Mouse (Mus musculus): Measurements from ENCODE around the gene Antxr1.

Gene Antxr1
- long read RNA-seq, experiment 1, result 0 reads
- long read RNA-seq, experiment 2, partial matches to known transcripts, result 0 of 2 reads
- long read RNA-seq, experiment 2, other reads (novel, unspliced or antisense), result 2 of 2 reads

- intact Hi-C loops (cut with DNase I), result loop anchor here (2.0 kb wide), 1 partner anchor 235 kb away; no protein-coding TSS in a partner anchor
Observed at GRCm38 (mm10) chr6:87335091-87335934, at the start of gene Antxr1. Antxr1 (minus strand) TSS chr6:87335821.

DNA sequence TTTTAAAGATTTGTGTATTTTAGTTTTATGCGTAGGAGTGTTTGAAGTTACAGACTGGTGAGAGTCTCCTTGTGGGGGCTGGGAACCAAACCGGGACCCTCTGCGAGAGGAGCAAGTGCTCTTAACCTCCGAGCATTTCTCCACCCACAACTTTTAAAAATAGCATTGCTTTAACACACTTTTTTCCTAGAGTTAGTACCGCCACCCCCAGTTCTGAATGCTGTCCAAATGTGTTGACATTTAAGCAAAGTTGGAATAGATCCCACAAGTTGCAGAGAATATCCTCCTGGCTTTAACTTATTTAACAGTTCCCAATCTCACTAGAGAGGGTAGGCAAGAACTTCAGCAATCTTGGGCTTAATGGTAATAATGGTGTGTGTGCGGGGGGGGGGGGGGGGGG lies 49.1 kb upstream of the Antxr1 start:
- intact Hi-C loops (cut with DNase I), result loop anchor here (5.0 kb wide), 1 partner anchor 282 kb away; the partner anchor contains the start of gene D6Ertd527e

DNA sequence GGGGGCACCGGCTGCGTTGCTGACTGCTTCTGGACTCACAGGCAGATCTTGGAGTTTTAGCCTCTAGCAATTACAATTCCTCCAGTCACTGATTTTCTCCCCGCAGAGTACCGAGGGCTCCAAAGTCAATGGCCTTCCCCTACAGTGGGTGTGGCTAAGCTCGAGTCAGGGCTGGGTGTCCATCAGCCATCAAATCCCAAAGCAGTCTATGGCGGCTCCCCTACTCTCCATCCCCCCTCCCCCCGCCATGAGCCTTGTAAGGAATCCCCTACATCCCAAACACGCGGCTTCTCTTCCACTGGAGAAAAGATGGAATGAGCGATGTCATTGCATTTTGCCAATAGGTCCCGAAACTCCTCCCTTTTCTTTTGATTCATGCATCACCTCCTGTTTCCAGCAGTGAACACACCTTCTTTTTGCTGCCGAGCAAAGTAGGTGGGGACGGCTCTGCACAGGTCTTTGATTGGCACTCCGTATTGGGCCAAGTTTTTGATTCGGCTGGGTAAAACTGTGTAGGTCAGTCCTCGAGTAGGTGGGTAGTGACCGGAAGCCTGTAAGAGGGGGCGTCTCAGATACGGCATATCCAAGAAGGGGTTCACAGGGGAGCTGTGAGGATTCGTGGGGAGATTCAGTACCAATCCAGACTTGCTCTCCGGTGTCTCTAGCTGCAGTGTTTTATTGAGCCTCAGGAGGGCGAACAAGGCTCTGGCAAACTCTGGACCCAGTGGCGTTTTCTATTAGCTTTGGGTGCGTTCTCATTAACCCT lies 48.5 kb upstream of the Antxr1 start:
- intact Hi-C loops (cut with DNase I), result no loop called here

DNA sequence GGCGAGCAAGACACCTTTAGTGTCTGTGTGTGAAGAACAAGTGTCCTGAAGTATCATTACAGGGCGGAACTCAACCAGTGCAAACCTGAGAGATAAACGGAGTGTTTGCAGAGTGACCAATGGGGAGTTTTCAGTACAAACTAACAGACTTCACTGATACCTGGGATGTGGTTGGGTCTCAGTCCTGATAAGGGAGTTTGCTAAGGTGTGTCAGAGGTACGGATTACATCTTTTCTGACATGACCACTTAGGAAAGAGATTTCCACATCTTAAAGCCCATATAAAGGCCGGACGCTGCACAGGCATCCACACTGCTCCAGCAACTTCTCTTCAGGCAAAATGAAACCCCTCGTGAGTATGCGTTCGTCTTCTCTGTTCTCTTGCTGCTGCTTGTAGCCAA lies 37.4 kb upstream of the Antxr1 start, which contains the start of gene Gkn2:
TSS of gene Gkn2 (plus strand) at position 301 of the 400 bp plus-strand sequence.
- intact Hi-C loops (cut with DNase I), result no loop called here

DNA sequence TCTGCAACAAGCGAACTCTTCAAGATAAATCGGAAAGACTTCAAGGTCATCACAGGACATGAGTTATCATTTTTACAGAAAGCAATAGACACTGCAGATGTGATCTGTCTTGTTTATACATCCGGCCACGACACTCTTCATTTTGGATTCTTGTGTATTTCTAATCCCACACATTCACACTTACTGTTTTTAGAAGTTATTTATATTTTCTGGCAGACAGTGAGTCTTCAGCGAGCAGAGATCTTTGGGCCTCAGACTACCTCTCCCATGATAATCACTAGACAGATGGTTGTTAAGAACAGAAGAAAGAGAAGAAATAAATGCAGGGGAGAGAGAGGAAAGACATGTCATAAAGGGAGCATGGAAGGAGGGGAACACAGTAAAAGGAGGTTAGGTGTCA lies 33.6 kb upstream of the Antxr1 start:
- intact Hi-C loops (cut with DNase I), result no loop called here

DNA sequence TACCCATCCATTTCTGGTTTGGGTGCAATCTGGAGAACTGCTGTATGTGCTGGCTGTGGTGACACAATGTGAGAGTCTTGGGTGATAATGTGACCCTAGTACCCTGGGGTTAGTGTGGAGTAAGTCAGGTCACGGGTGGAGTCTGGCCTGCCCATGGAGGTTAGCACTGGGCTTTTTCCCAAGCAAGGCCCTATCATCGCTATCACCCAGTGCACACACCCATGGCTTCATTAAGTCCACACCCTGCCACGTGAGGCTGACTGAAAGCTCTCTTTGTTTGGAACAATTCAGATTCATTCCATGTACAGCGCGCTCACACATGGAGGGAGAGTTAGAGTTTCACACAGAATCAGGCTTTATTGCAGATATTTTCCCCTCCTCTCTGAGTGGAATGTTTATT lies 18.8 kb upstream of the Antxr1 start:
- intact Hi-C loops (cut with DNase I), result no loop called here

GRCm38 (mm10) chr6:87350829-87351228 lies 15.2 kb upstream of the Antxr1 start, which contains the start of gene Gkn1:
Gkn1 (minus strand) TSS chr6:87350942.
- intact Hi-C loops (cut with DNase I), result no loop called here

GRCm38 (mm10) chr6:87335935-87336295 lies 294 bp upstream of the Antxr1 start:
- intact Hi-C loops (cut with DNase I), result loop anchor here (2.0 kb wide), 1 partner anchor 235 kb away; no protein-coding TSS in a partner anchor

GRCm38 (mm10) chr6:87334361-87335090 lies 1.1 kb downstream of the Antxr1 start:
- intact Hi-C loops (cut with DNase I), result loop anchor here (2.0 kb wide), 1 partner anchor 234 kb away; no protein-coding TSS in a partner anchor

DNA sequence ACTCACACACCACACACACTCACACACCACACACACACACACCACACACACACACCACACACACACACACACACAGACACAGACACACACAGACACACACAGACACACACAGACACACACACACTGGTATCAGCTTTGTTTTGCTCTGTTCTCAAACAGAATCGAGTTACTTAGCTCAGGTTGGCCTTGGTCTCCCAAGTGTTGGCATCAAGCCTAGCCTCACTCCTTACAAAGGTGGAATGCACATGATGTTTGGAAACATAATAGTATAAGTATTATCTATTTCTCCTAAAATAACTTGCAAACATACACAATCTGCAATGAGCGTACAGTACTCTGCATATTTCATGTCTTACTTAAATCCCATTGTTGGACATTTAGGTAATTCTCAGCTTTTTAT lies 3.2 kb downstream of the Antxr1 start:
- intact Hi-C loops (cut with DNase I), result no loop called here

- intact Hi-C loops (cut with DNase I), result no loop called here
Observed at GRCm38 (mm10) chr6:87328265-87329173, 7.1 kb downstream of the Antxr1 start.

DNA sequence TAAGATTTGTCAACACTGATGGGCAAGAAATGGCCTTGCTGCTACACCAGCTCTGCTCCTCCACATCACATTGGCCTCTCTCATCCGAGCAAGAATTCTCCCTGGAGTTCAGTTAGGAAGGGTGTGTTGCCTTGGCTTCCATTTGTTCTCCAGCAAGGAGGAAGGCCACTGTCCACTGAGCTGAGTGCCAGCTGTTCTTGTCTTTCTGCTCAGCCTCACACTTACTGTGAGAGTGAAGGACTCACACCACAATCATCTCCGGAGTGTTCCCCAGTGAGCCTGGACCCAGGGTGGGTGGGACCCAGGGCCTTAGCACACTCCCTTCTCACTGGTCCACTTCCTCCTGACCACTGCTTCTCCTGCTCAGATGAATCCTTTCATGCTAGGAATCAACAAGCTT lies 8.7 kb downstream of the Antxr1 start:
- intact Hi-C loops (cut with DNase I), result no loop called here

GRCm38 (mm10) chr6:87323381-87323780 lies 12.2 kb downstream of the Antxr1 start:
- intact Hi-C loops (cut with DNase I), result loop anchor here (1.0 kb wide), 1 partner anchor 222 kb away; no protein-coding TSS in a partner anchor

DNA sequence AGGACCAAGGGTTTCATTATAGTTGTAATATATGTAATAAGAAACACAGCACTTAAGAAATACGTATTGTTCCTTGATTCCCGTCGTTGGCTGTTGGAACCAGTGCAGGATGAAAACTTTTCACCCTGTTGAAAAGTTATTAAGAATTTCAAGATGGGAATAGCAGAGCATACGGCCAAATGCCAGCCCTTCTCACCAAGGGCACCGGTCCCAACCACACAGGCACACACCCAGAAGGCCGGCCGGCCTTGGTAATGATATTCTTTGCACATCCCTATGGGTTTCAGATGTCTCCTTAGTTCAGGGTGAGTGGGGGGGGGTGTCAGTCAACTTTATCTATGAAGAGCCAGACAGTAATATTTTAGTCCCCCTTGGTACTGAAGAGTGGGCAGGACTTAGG lies 17.0 kb downstream of the Antxr1 start:
- intact Hi-C loops (cut with DNase I), result loop anchor here (10.0 kb wide), 1 partner anchor 84 kb away; no protein-coding TSS in a partner anchor

- intact Hi-C loops (cut with DNase I), result loop anchor here (10.0 kb wide), 1 partner anchor 82 kb away; no protein-coding TSS in a partner anchor
Observed at GRCm38 (mm10) chr6:87316966-87317365, 18.7 kb downstream of the Antxr1 start.

DNA sequence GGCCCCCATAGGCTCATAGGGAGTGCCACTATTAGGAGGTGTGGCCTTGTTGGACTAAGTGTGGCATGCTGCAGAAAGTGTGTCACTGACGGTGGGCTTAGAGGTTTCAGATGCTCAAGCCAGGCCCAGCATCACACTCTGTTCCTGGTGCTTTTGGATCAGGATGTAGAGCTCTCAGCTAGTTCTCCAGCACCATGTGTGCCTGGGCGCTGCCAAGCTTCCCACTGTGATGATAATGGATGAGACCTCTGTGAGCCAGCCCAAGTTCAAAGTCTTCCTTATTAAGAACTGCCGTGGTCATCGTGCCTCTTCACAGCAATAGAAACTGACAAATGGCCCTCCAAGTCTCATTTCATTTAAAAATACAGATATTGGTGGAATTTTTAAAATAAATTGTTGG lies 22.9 kb downstream of the Antxr1 start:
- intact Hi-C loops (cut with DNase I), result loop anchor here (10.0 kb wide), 1 partner anchor 78 kb away; no protein-coding TSS in a partner anchor

- intact Hi-C loops (cut with DNase I), result no loop called here
Observed at GRCm38 (mm10) chr6:87304486-87304885, 31.1 kb downstream of the Antxr1 start.

GRCm38 (mm10) chr6:87302746-87303145 lies 32.9 kb downstream of the Antxr1 start:
- intact Hi-C loops (cut with DNase I), result no loop called here

GRCm38 (mm10) chr6:87301991-87302390 lies 33.6 kb downstream of the Antxr1 start:
- intact Hi-C loops (cut with DNase I), result no loop called here

DNA sequence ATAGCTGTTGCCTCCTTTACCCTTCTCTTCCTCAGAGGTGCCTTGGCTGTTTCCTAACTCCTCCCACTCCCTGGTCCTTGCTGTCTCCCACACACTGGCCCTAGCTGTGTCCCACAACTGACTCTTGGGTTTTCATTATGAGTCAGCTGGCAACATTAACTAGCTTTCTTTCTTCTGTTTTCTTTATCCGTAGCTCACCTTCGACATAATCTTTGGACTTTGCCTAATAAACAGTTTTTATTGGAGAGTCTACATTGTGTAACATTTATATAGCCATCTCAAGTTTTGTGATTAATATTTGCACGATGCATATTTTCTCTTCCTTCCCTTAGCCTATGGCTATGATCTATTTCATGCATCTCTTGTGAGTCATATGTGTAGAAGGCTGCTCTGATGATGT lies 40.7 kb downstream of the Antxr1 start:
- intact Hi-C loops (cut with DNase I), result no loop called here
